ENCODE assay signal across 24 mouse cellular contexts in genomic region chr8:56315189-56315588, GRCm38 (mm10).
"Had no signal": no experiment of that assay in that cellular context is flagged by ENCODE, and none has a peak within 500 bp of the region (broad histone marks: within the 10 kb centered on the region; RNA-seq: fewer than 3 reads in every experiment).

No protein-coding gene starts in this region.

- H3K9me3 ChIP-seq: heart, embryonic 10.5 days; heart, embryonic 12.5 days; hindbrain, embryonic 13.5 days; hindbrain, embryonic 15.5 days; limb, embryonic 10.5 days; limb, embryonic 12.5 days; liver, embryonic 13.5 days had no signal

- H3K4me3 ChIP-seq: gastrocnemius, adult 2 months; heart, embryonic 10.5 days; heart, embryonic 12.5 days; hindbrain, embryonic 13.5 days; hindbrain, embryonic 15.5 days; layer of hippocampus, adult 2 months; left cerebral cortex, adult 2 months; limb, embryonic 10.5 days; limb, embryonic 12.5 days; liver, embryonic 13.5 days had no signal

- H3K4me2 ChIP-seq: heart, embryonic 12.5 days; hindbrain, embryonic 13.5 days; hindbrain, embryonic 15.5 days; limb, embryonic 12.5 days; liver, embryonic 11.5 days; liver, embryonic 13.5 days had no signal

- H3K9ac ChIP-seq: heart, embryonic 12.5 days; hindbrain, embryonic 13.5 days; hindbrain, embryonic 15.5 days; limb, embryonic 12.5 days; liver, embryonic 13.5 days had no signal

- H3K27ac ChIP-seq: gastrocnemius, adult 2 months; heart, embryonic 10.5 days; hindbrain, embryonic 13.5 days; hindbrain, embryonic 15.5 days; hindbrain, postnatal 0 days; layer of hippocampus, adult 2 months; left cerebral cortex, adult 2 months; limb, embryonic 10.5 days; limb, embryonic 12.5 days; liver, embryonic 13.5 days had no signal

- DNase-seq: gastrocnemius, adult 2 months; gastrocnemius, postnatal 10 days; gastrocnemius, postnatal 25 days; heart, adult 18-20 months; heart, postnatal 10 days; heart, postnatal 36 days; kidney, adult 18-20 months; kidney, adult 8-10 months; kidney, postnatal 10 days; kidney, postnatal 25 days; kidney, postnatal 4 days; liver; liver, embryonic 13.5 days had no signal

- ATAC-seq: hindbrain, postnatal 0 days; intestine, postnatal 0 days had no signal

- H3K27me3 ChIP-seq: heart, embryonic 12.5 days; hindbrain, embryonic 13.5 days; hindbrain, embryonic 15.5 days; limb, embryonic 12.5 days; liver, embryonic 13.5 days had no signal

- H3K4me1 ChIP-seq: heart, embryonic 10.5 days; heart, embryonic 12.5 days; hindbrain, embryonic 13.5 days; hindbrain, embryonic 15.5 days; limb, embryonic 10.5 days; limb, embryonic 12.5 days; liver, embryonic 13.5 days had no signal

- H3K36me3 ChIP-seq: heart, embryonic 10.5 days; heart, embryonic 12.5 days; hindbrain, embryonic 13.5 days; hindbrain, embryonic 15.5 days; limb, embryonic 10.5 days; limb, embryonic 12.5 days; liver, embryonic 13.5 days had no signal
